Mouse (Mus musculus) kidney, embryonic 14.5 days (tissue): ENCODE results near the gene Itgb3. TPM values are rescaled to one million over a fixed set of nuclear protein-coding genes. Genes with fewer than 3 reads are reported as not detected.

Experiments used
- ATAC-seq: fragments of 200-750 bp; cut with Nextera tagmentation; 2 replicates; pipeline ENCODE4 v1.8.0; 2017; ENCODE audit warnings: moderate number of reproducible peaks, mild to moderate bottlenecking, moderate TSS enrichment, moderate library complexity; ENCODE audit not compliant: low FRiP score, low TSS enrichment
- H3K27ac ChIP-seq: fragments of 300-500 bp; sonication (generic); 2 replicates; pipeline ENCODE4 v1.5.1; 2014; ENCODE audit warnings: low read depth, mild to moderate bottlenecking, low read length, moderate library complexity, mixed read lengths
- H3K27me3 ChIP-seq: fragments of 300-500 bp; sonication (generic); 2 replicates; pipeline ENCODE4 v1.6.1; 2014; ENCODE audit warnings: mild to moderate bottlenecking, low read length; ENCODE audit not compliant: control insufficient read depth, insufficient read depth
- H3K36me3 ChIP-seq: fragments of 300-500 bp; sonication (generic); 2 replicates; pipeline ENCODE4 v1.6.1; 2014; ENCODE audit warnings: low read length, mixed read lengths; ENCODE audit not compliant: control insufficient read depth, insufficient read depth
- H3K4me1 ChIP-seq: fragments of 300-500 bp; sonication (generic); 2 replicates; pipeline ENCODE4 v1.6.1; 2014; ENCODE audit warnings: low read length, mixed read lengths; ENCODE audit not compliant: control insufficient read depth, insufficient read depth
- H3K4me2 ChIP-seq: fragments of 300-500 bp; sonication (generic); replicated peaks from 2 replicates; pipeline ENCODE4 v1.6.1; 2014; ENCODE audit warnings: low read depth, mild to moderate bottlenecking, low read length
- H3K4me3 ChIP-seq: fragments of 300-500 bp; sonication (generic); 2 replicates; pipeline ENCODE4 v1.5.1; 2014; ENCODE audit warnings: mild to moderate bottlenecking, low read length
- H3K9ac ChIP-seq: fragments of 300-500 bp; sonication (generic); 2 replicates; pipeline ENCODE4 v1.6.1; 2014; ENCODE audit warnings: low read depth, mild to moderate bottlenecking, low read length, moderate library complexity
- H3K9me3 ChIP-seq: fragments of 300-500 bp; sonication (generic); 2 replicates; pipeline ENCODE4 v1.6.1; 2016; ENCODE audit warnings: low read length; ENCODE audit not compliant: control insufficient read depth
- WGBS: fragments of 180-500 bp; shearing (Covaris S2); extraction: QIAGEN DNeasy Blood & Tissue Kit; methylation state at CpG from one replicate; pipeline ENCODE4 v1.1.7; 2014; 5-methylcytosine and 5-hydroxymethylcytosine counted together
- polyA plus RNA-seq: library from polyadenylated mRNA; unstranded; fragments of >200 nt; fragmentation: Nextera tagmentation; extraction: Ambion mirVana; gene quantifications from 2 replicates; pipeline ENCODE4 v1.2.1, GENCODE M21; 2014

Itgb3 gene
- polyA plus RNA-seq, 1 experiment from 2014 or later = 0.85 TPM

- WGBS = 73% methylated on average over 5 of the region's 5 CpGs
- no peaks in the 10 kb centered on the region for H3K9me3 ChIP-seq
- ATAC-seq = no peak
Measured at GRCm38 (mm10) chr11:104638006-104638405, 30.2 kb downstream of the Itgb3 start.

DNA sequence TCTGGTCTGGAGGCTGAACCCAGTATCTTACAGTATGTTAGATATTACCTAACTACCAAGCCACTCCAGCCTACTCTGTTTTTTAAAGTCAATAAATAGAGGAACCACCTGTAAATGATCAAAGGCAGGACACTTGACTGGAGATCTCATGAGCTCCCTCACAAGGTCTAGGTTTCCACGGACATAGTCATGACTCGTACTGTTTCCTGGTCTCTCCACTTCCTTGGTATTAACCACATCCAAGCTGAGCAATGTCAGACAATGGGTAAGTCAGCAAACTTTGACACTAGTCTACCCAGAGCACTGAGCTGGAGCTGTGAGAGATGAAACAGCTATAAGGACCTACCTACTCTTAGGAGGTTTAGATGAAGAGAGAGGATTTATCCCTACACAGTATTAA is 31.1 kb downstream of the Itgb3 start:
- 83% methylated on average over 2 of the region's 2 CpGs for WGBS
- ATAC-seq = no peak
- no peak overlapping the region for H3K9ac ChIP-seq
- H3K4me2 ChIP-seq = no peak overlapping the region
- no peak overlapping the region; the same call in 1 of the 2 replicates for H3K27ac ChIP-seq
- no peaks in the 10 kb centered on the region for H3K27me3 ChIP-seq
- H3K36me3 ChIP-seq = no peaks in the 10 kb centered on the region
- H3K9me3 ChIP-seq = no peaks in the 10 kb centered on the region
- no peak overlapping the region for H3K4me3 ChIP-seq
- no peaks in the 10 kb centered on the region for H3K4me1 ChIP-seq

More at GRCm38 (mm10) chr11:104638006-104638405, 30.2 kb downstream of the Itgb3 start:
- Histone ChIP-seq H3K9ac (no peak overlapping the region), H3K27ac (no peak overlapping the region), H3K4me3 (no peak overlapping the region), H3K36me3 (no peaks in the 10 kb centered on the region), H3K27me3 (no peaks in the 10 kb centered on the region), H3K4me1 (no peaks in the 10 kb centered on the region), H3K4me2 (no peak overlapping the region)

DNA sequence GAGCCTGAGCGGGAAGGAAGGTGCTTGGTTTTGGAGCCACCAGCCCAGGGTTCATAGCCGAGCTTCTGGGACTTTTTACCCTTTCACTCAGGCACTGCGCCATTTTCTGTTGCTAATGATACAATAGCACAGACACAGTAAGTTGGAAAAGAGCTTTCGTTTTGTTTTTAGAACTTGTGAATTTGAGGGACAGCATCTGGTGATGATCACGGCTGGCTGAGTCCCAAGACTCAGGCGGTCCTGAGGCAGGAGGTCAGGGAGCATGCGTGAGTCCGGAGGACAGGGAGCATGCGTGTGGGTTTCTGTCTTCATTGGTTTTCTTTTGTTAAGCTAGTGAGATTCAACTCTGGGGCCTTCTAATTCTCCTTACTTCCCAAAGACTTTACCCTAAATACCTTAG is 31.8 kb downstream of the Itgb3 start:
- no peaks in the 10 kb centered on the region for H3K27me3 ChIP-seq
- no peaks in the 10 kb centered on the region for H3K9me3 ChIP-seq
- no peak overlapping the region for H3K4me2 ChIP-seq
- no peaks in the 10 kb centered on the region for H3K36me3 ChIP-seq
- no peak overlapping the region for H3K4me3 ChIP-seq
- H3K4me1 ChIP-seq = no peaks in the 10 kb centered on the region
- H3K9ac ChIP-seq = no peak overlapping the region
- no peak overlapping the region for H3K27ac ChIP-seq
- 67% methylated on average over 9 of the region's 9 CpGs for WGBS
- ATAC-seq = no peak; the same call in 1 of the 2 replicates

DNA sequence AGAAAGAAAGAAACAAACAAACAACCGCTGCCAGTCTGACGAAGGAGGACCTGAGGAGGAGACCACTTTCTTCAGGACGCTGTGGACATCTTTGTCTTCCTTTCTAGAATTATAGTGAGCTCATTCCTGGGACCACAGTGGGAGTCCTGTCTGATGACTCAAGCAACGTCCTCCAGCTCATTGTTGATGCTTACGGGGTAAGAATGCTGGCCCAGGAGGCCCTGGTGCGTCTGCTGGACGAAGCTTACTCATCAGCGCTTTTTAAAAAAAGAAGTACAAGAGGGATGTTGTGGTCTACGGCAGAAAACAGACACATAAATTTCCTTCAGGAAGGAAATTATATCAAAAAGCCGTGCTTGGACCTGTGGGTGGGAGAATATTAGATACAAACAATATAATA is 33.1 kb downstream of the Itgb3 start:
- Histone ChIP-seq H3K9ac (no peak overlapping the region), H3K27me3 (no peaks in the 10 kb centered on the region)
- no peak for ATAC-seq

DNA sequence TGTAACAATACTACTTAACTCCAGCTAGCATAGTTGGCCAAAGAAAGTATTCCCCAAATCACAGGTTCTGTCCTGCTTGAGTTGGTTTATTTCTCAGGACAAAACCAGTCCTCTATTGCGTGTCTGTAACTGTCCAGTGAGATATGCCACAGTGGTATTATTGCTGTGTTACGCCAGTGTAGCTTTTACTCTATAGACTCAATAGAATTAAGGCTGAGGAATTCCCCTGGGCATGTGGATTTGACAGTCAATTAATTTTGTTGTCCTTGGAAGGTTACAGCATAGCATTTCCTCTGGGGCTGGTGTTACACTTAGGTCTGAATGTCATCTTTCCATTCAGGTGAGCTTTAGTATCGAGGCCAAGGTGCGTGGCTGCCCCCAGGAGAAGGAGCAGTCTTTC is 35.4 kb downstream of the Itgb3 start:
- Histone ChIP-seq H3K4me3 (no peak overlapping the region), H3K4me2 (no peak overlapping the region), H3K27ac (no peak overlapping the region), H3K9me3 (no peaks in the 10 kb centered on the region), H3K27me3 (no peaks in the 10 kb centered on the region), H3K36me3 (no peaks in the 10 kb centered on the region), H3K9ac (no peak overlapping the region), H3K4me1 (no peaks in the 10 kb centered on the region)
- no peak for ATAC-seq
- WGBS = 69% methylated on average over 4 of the region's 4 CpGs

More for the DNA sequence above, 33.1 kb downstream of the Itgb3 start:
- Histone ChIP-seq H3K4me2 (no peak overlapping the region), H3K4me1 (no peaks in the 10 kb centered on the region), H3K4me3 (no peak overlapping the region), H3K27ac (no peak overlapping the region), H3K36me3 (no peaks in the 10 kb centered on the region), H3K9me3 (no peaks in the 10 kb centered on the region)
- 82% methylated on average over 10 of the region's 10 CpGs for WGBS

DNA sequence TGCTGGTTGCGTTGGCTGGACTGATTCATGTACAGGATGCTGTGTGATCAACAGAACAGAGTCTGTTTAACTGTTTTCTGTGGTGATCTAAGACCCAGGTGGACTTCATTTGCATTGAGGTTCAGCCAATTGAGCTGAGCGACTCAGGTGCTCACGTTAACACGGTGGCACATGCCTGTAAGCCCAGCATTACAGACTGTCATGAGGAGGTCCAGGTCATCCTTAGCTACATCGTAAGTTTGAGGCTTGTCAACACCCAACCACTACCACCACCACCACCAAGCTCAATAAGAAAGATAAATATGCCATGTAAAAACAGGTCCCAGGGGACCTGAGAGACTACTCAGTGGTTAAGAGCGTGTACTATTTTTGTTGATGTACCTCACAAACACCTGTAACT is 37.6 kb downstream of the Itgb3 start:
- Histone ChIP-seq H3K4me3 (no peak overlapping the region), H3K9ac (no peak overlapping the region), H3K4me2 (no peak overlapping the region), H3K4me1 (no peaks in the 10 kb centered on the region), H3K27me3 (no peaks in the 10 kb centered on the region), H3K27ac (no peak overlapping the region), H3K36me3 (no peaks in the 10 kb centered on the region), H3K9me3 (no peaks in the 10 kb centered on the region)
- WGBS = 93% methylated on average over 6 of the region's 6 CpGs
- ATAC-seq = no peak

- Histone ChIP-seq H3K36me3 (no peaks in the 10 kb centered on the region), H3K4me1 (no peaks in the 10 kb centered on the region), H3K9me3 (no peaks in the 10 kb centered on the region), H3K27me3 (no peaks in the 10 kb centered on the region), H3K4me2 (no peak overlapping the region), H3K4me3 (no peak overlapping the region), H3K9ac (no peak overlapping the region), H3K27ac (no peak overlapping the region)
- WGBS = 66% methylated on average over 4 of the region's 4 CpGs
- ATAC-seq = no peak
Measured at GRCm38 (mm10) chr11:104646173-104646572, 38.4 kb downstream of the Itgb3 start.

- Histone ChIP-seq H3K4me3 (no peak overlapping the region), H3K9me3 (no peaks in the 10 kb centered on the region), H3K36me3 (no peaks in the 10 kb centered on the region), H3K27ac (no peak overlapping the region), H3K4me1 (no peaks in the 10 kb centered on the region), H3K4me2 (no peak overlapping the region), H3K27me3 (no peaks in the 10 kb centered on the region), H3K9ac (no peak overlapping the region)
- 83% methylated on average over 5 of the region's 5 CpGs for WGBS
- ATAC-seq = no peak
Measured at GRCm38 (mm10) chr11:104646611-104647010, 38.8 kb downstream of the Itgb3 start.

GRCm38 (mm10) chr11:104647188-104647867 is 39.5 kb downstream of the Itgb3 start:
- Histone ChIP-seq H3K27ac (no peak overlapping the region), H3K9me3 (no peaks in the 10 kb centered on the region), H3K4me3 (no peak overlapping the region), H3K4me1 (no peaks in the 10 kb centered on the region), H3K36me3 (no peaks in the 10 kb centered on the region), H3K27me3 (no peaks in the 10 kb centered on the region), H3K9ac (no peak overlapping the region), H3K4me2 (no peak overlapping the region)
- no peak for ATAC-seq
- 77% methylated on average over 8 of the region's 8 CpGs for WGBS
